Mouse (Mus musculus) neural tube, embryonic 13.5 days (tissue): ENCODE results near the gene Nr1h2. TPM values are rescaled to one million over a fixed set of nuclear protein-coding genes. Genes with fewer than 3 reads are reported as not detected.

Source experiments
- ATAC-seq: fragments of 200-750 bp; cut with Nextera tagmentation; 2 replicates; pipeline ENCODE4 v1.8.0; 2017; ENCODE audit warnings: low read depth, mild to moderate bottlenecking, moderate TSS enrichment, moderate library complexity
- H3K27ac ChIP-seq: fragments of 300-500 bp; sonication (generic); replicated peaks from 2 replicates; pipeline ENCODE4 v1.5.1; 2015; ENCODE audit warnings: moderate library complexity, mild to moderate bottlenecking, inconsistent platforms
- H3K27me3 ChIP-seq: fragments of 300-500 bp; sonication (generic); 2 replicates; pipeline ENCODE4 v1.6.1; 2015; ENCODE audit warnings: mild to moderate bottlenecking, inconsistent platforms
- H3K36me3 ChIP-seq: fragments of 300-500 bp; sonication (generic); 2 replicates; pipeline ENCODE4 v1.6.1; 2015; ENCODE audit warnings: mild to moderate bottlenecking, inconsistent platforms
- H3K4me1 ChIP-seq: fragments of 300-500 bp; sonication (generic); replicated peaks from 2 replicates; pipeline ENCODE4 v1.6.1; 2015; ENCODE audit warnings: inconsistent platforms
- H3K4me2 ChIP-seq: fragments of 300-500 bp; sonication (generic); 2 replicates; pipeline ENCODE4 v1.6.1; 2015; ENCODE audit warnings: inconsistent platforms, mild to moderate bottlenecking, moderate library complexity
- H3K4me3 ChIP-seq: fragments of 300-500 bp; sonication (generic); 2 replicates; pipeline ENCODE4 v1.5.1; 2015; ENCODE audit warnings: mild to moderate bottlenecking, inconsistent platforms
- H3K9ac ChIP-seq: fragments of 300-500 bp; sonication (generic); 2 replicates; pipeline ENCODE4 v1.6.1; 2015; ENCODE audit warnings: moderate library complexity, mild to moderate bottlenecking, inconsistent platforms
- H3K9me3 ChIP-seq: fragments of 300-500 bp; sonication (generic); 2 replicates; pipeline ENCODE4 v1.6.1; 2016; ENCODE audit warnings: inconsistent platforms
- WGBS: fragments of 180-500 bp; shearing (Covaris S2); methylation state at CpG from one replicate; pipeline ENCODE4 v1.1.7; 2015; 5-methylcytosine and 5-hydroxymethylcytosine counted together
- polyA plus RNA-seq: library from polyadenylated mRNA; unstranded; fragments of >200 nt; fragmentation: Nextera tagmentation; extraction: Ambion mirVana; gene quantifications from 2 replicates; pipeline ENCODE4 v1.2.1, GENCODE M21; 2015

The Nr1h2 gene
- 60.1 and 65.2 TPM in 2 replicates for polyA plus RNA-seq

DNA sequence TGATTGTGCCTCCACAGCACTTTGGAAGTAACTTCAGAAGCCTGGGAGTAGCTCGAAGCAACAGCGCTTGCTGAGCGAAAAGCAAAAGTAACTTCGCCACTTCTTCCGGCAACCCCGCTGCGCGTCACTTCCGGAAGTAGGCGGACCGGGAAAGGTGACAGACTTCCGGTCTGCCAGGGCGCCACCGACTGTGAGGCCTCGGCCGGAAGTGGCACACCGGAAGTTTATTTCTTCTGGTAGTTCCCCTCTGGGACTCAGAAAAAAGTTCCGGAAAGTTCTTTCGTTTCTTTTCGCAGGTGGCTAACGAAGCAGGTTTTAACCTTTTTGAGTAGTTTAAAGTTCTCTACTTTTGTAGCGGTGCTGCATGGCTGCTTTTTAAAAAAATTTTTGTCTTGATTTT, at the start of gene Nr1h2:
Gene Nr1h2, minus strand, starts transcription at position 126 of the 400 bp plus-strand sequence.
- whole genome bisulfite sequencing: under 1% methylated on average over 22 of the region's 22 CpGs
- peak; percentile 84 for ATAC-seq

GRCm38 (mm10) chr7:44603186-44603855, 49.6 kb upstream of the Nr1h2 start:
- 0 out of 2 replicates have a peak, but pooled peaks have one; percentile 17 for ATAC-seq

More for the DNA sequence above, at the start of gene Nr1h2:
- peaks cover 12% of the 10 kb centered on the region; the same call in 1 of the 2 replicates for H3K27me3 ChIP-seq
- peak within 1 kb of the TSS; percentile 70 for H3K9ac ChIP-seq
- H3K4me1 ChIP-seq: peaks cover 17% of the 10 kb centered on the region
- peak within 1 kb of the TSS; percentile 70 for H3K4me3 ChIP-seq
- no peaks in the 10 kb centered on the region for H3K9me3 ChIP-seq
- peak within 1 kb of the TSS; percentile 64 for H3K4me2 ChIP-seq
- peaks cover 33% of the 10 kb centered on the region for H3K36me3 ChIP-seq
- H3K27ac ChIP-seq: peak within 1 kb of the TSS; percentile 91

DNA sequence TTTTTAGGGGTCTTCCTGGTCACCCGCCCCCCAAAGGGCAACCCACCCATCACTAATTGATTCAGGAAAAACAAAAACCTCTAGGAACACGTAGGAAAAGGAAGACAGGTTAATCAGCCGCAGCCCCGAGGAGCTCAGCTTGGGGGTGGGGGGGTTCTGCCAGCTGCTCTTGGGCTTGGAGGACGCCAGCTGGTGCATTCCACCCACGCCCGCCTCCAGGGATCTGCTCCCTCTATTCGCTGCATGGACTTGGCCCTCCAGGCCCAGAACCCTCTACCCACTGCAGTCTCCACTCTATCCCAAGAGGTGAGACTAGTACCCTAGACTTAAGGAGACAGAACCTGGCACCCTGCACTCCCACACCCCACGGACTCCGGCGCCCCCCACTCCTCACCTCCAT, 48.7 kb upstream of the Nr1h2 start:
- Histone ChIP-seq H3K4me1 (peaks cover 35% of the 10 kb centered on the region), H3K4me3 (no peak overlapping the region), H3K36me3 (no peaks in the 10 kb centered on the region), H3K27ac (0 out of 2 replicates have a peak overlapping the region, but pooled peaks have one; percentile 23), H3K4me2 (peak overlapping the region; percentile 22; the same call in 1 of the 2 replicates), H3K9me3 (no peaks in the 10 kb centered on the region), H3K27me3 (peaks cover 57% of the 10 kb centered on the region), H3K9ac (peak overlapping the region; percentile 52; the same call in 1 of the 2 replicates)
- no peak; the same call in 1 of the 2 replicates for ATAC-seq
- WGBS: 12% methylated on average over 11 of the region's 11 CpGs

More at GRCm38 (mm10) chr7:44603186-44603855, 49.6 kb upstream of the Nr1h2 start:
- Histone ChIP-seq H3K27ac (no peak overlapping the region), H3K9me3 (no peaks in the 10 kb centered on the region), H3K36me3 (no peaks in the 10 kb centered on the region), H3K27me3 (peaks cover 62% of the 10 kb centered on the region), H3K4me2 (peak overlapping the region; percentile 53), H3K9ac (no peak overlapping the region), H3K4me3 (no peak overlapping the region; the same call in 1 of the 2 replicates), H3K4me1 (peaks cover 35% of the 10 kb centered on the region)
- 3% methylated on average over 20 of the region's 20 CpGs for WGBS

DNA sequence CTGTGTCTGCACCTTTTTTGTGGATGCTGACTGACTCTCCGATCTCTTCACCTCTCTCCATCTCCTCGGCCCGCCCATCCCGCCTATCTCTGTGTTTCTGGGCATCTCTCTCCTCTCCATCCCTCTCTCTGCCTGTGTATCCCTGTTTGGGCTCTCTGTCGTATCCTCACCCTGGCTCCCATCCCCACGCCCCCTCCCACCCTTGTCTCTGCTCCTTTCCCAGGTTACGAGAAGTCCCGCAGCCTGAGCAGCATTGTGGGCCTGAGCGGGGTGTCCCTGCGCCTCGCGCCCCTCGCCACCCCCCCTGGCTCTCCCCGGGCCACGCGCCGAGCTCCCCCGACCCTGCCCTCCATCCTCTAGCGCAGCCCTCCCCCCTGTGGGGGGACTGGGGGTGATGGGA, 47.9 kb upstream of the Nr1h2 start:
- Histone ChIP-seq H3K27ac (no peak overlapping the region), H3K9me3 (no peaks in the 10 kb centered on the region), H3K4me3 (no peak overlapping the region), H3K9ac (peak overlapping the region; percentile 52), H3K4me1 (peaks cover 35% of the 10 kb centered on the region), H3K36me3 (no peaks in the 10 kb centered on the region), H3K4me2 (peak overlapping the region; percentile 22; the same call in 1 of the 2 replicates), H3K27me3 (peaks cover 50% of the 10 kb centered on the region)
- WGBS: 15% methylated on average over 19 of the region's 19 CpGs
- no peak for ATAC-seq

GRCm38 (mm10) chr7:44600691-44601262, 47.0 kb upstream of the Nr1h2 start:
- Histone ChIP-seq H3K4me2 (no peak overlapping the region), H3K4me3 (no peak overlapping the region), H3K9ac (no peak overlapping the region), H3K4me1 (peaks cover 35% of the 10 kb centered on the region), H3K27ac (no peak overlapping the region), H3K9me3 (no peaks in the 10 kb centered on the region), H3K27me3 (peaks cover 41% of the 10 kb centered on the region), H3K36me3 (peaks cover 6% of the 10 kb centered on the region)
- ATAC-seq: no peak
- WGBS: 76% methylated on average over 10 of the region's 10 CpGs

- Histone ChIP-seq H3K27ac (no peak overlapping the region), H3K4me1 (peaks cover 37% of the 10 kb centered on the region), H3K4me3 (no peak overlapping the region), H3K36me3 (peaks cover 11% of the 10 kb centered on the region), H3K4me2 (no peak overlapping the region), H3K9me3 (no peaks in the 10 kb centered on the region), H3K9ac (no peak overlapping the region), H3K27me3 (peaks cover 27% of the 10 kb centered on the region)
- 89% methylated on average over 12 of the region's 12 CpGs for WGBS
- no peak for ATAC-seq
Measured at GRCm38 (mm10) chr7:44598336-44598735, 44.6 kb upstream of the Nr1h2 start.

GRCm38 (mm10) chr7:44597666-44598065, 43.9 kb upstream of the Nr1h2 start:
- H3K36me3 ChIP-seq: peaks cover 11% of the 10 kb centered on the region
- ATAC-seq: no peak
- no peak overlapping the region for H3K27ac ChIP-seq
- no peak overlapping the region for H3K9ac ChIP-seq
- H3K9me3 ChIP-seq: no peaks in the 10 kb centered on the region
- H3K27me3 ChIP-seq: peaks cover 27% of the 10 kb centered on the region
- WGBS: 96% methylated on average over 4 of the region's 4 CpGs
- peaks cover 37% of the 10 kb centered on the region for H3K4me1 ChIP-seq
- no peak overlapping the region for H3K4me2 ChIP-seq
- no peak overlapping the region for H3K4me3 ChIP-seq

GRCm38 (mm10) chr7:44596996-44597538, 43.3 kb upstream of the Nr1h2 start:
- 72% methylated on average over 5 of the region's 5 CpGs for WGBS
- no peak overlapping the region for H3K9ac ChIP-seq

DNA sequence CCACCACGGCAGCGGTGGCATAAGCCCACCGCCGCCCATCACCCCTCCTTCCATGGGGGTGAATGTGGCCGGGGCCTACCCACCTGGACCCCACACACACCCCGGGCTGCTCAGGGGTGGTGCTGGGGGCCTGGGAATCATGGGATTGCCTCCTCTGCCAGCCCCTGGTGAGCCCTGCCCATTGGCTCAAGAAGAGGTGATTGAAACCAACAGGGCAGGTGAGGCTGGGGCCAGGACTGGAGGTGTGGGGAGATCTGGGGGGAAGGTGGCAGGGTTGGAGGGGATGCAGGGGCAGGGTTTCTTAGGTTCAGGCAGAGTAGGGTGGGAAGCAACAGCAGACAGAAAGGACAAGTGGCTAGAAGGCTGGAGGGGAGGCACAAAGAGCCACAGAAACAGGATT, 42.3 kb upstream of the Nr1h2 start:
- H3K4me2 ChIP-seq: no peak overlapping the region
- peaks cover 26% of the 10 kb centered on the region for H3K27me3 ChIP-seq
- peaks cover 38% of the 10 kb centered on the region for H3K4me1 ChIP-seq
- peaks cover 11% of the 10 kb centered on the region for H3K36me3 ChIP-seq
- H3K9me3 ChIP-seq: no peaks in the 10 kb centered on the region
- H3K4me3 ChIP-seq: no peak overlapping the region
- ATAC-seq: no peak
- WGBS: 89% methylated on average over 6 of the region's 6 CpGs
- no peak overlapping the region for H3K27ac ChIP-seq
- no peak overlapping the region for H3K9ac ChIP-seq

More at GRCm38 (mm10) chr7:44596996-44597538, 43.3 kb upstream of the Nr1h2 start:
- Histone ChIP-seq H3K4me2 (no peak overlapping the region), H3K27ac (no peak overlapping the region), H3K4me3 (no peak overlapping the region), H3K36me3 (peaks cover 11% of the 10 kb centered on the region), H3K27me3 (peaks cover 28% of the 10 kb centered on the region), H3K4me1 (peaks cover 37% of the 10 kb centered on the region), H3K9me3 (no peaks in the 10 kb centered on the region)
- ATAC-seq: no peak

DNA sequence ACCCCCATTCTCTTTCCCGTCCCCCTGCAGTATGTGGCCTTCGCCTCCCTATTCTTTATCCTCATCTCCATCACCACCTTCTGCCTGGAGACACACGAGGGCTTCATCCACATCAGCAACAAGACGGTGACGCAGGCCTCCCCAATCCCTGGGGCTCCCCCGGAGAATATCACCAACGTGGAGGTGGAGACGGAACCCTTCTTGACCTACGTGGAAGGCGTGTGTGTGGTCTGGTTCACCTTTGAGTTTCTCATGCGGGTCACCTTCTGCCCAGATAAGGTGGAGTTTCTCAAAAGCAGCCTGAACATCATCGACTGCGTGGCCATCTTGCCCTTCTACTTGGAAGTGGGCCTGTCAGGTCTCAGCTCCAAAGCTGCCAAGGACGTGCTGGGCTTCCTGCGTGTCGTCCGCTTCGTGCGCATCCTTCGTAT, 41.4 kb upstream of the Nr1h2 start:
- H3K4me3 ChIP-seq: no peak overlapping the region
- 93% methylated on average over 20 of the region's 20 CpGs for WGBS
- ATAC-seq: no peak
- H3K36me3 ChIP-seq: peaks cover 11% of the 10 kb centered on the region
- H3K4me2 ChIP-seq: no peak overlapping the region
- no peak overlapping the region for H3K27ac ChIP-seq
- no peak overlapping the region for H3K9ac ChIP-seq
- H3K9me3 ChIP-seq: no peaks in the 10 kb centered on the region
- peaks cover 22% of the 10 kb centered on the region for H3K27me3 ChIP-seq
- peaks cover 42% of the 10 kb centered on the region for H3K4me1 ChIP-seq

GRCm38 (mm10) chr7:44594291-44594690, 40.5 kb upstream of the Nr1h2 start:
- ATAC-seq: no peak
- WGBS: 60% methylated on average over 6 of the region's 6 CpGs
- Histone ChIP-seq H3K4me3 (peak overlapping the region; percentile 64), H3K4me2 (peak overlapping the region; percentile 92), H3K36me3 (peaks cover 11% of the 10 kb centered on the region), H3K9me3 (no peaks in the 10 kb centered on the region), H3K9ac (peak overlapping the region; percentile 84), H3K4me1 (peaks cover 50% of the 10 kb centered on the region), H3K27ac (peak overlapping the region; percentile 76), H3K27me3 (peaks cover 22% of the 10 kb centered on the region)

DNA sequence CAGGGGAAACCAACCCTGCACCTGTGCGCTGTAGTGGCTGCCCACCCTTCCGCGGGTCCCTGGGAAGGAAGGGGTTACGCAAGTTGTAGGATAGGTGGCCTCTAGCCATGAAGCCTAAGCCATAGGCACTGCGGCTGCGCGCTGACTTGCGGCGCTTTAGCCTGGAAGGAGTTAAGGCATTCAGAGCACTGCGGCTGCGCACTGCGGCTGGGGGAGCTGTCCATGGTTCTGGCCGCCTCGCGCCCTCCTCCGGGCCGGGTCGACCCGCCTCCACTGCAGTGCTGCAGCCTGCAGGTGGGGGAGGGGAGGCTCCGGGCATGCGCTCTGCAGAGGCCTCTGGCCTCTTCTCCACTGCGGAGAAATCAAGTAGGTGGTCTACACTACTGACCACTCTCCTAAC, 40.0 kb upstream of the Nr1h2 start:
- peak overlapping the region; percentile 76 for H3K27ac ChIP-seq
- ATAC-seq: peak; percentile 45
- H3K36me3 ChIP-seq: peaks cover 11% of the 10 kb centered on the region
- H3K27me3 ChIP-seq: peaks cover 22% of the 10 kb centered on the region
- H3K4me3 ChIP-seq: peak overlapping the region; percentile 64
- H3K4me2 ChIP-seq: peak overlapping the region; percentile 92
- H3K4me1 ChIP-seq: peaks cover 55% of the 10 kb centered on the region
- under 1% methylated on average over 22 of the region's 22 CpGs for WGBS
- H3K9ac ChIP-seq: peak overlapping the region; percentile 84
- H3K9me3 ChIP-seq: no peaks in the 10 kb centered on the region
